Mouse (Mus musculus) T-helper 2 cell (primary cell): Measurements from ENCODE around the gene Gnl1.

Experiments
- in situ Hi-C: fragments of 300-600 bp; cut with MboI, MseI; formaldehyde crosslinking; loops from one replicate; pipeline ENCODE4 v1.15.1; 2025; ENCODE audit warnings: high pct_unique_total_duplicates

Gene Gnl1

DNA sequence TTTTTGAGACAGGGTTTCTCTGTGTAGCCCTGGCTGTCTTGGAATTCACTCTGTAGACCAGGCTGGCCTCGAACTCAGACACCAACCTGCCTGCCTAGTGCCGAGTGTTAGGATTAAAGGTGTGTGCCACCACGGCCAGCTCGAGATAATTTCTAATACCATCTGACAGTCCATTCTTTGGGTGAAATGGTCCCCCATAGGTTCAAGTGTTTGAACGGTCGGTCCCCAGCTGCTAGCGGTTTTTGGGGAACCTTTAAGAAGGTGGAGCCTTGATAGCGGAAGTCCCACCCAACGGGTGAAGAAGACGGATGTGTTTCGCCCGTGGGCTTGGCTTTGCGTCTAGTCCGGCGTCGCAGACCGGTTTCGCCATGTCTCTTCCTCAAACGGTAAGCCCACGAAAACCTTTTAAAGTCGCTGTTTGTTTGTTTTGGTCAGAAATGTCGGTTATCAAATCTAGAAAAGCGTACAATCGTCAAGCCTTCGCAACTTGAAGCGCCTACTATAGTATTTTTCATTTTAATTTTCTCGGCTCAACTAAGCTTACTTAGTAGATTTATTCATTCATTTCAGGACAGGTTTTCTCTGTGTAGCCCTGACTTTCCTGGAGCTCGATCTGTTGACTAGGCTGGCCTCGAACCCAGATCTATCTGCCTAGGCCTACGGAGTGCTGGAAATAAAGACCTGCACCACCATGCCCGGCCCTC lies 14.7 kb downstream of the Gnl1 start:
- in situ Hi-C loops, result no loop called here

DNA sequence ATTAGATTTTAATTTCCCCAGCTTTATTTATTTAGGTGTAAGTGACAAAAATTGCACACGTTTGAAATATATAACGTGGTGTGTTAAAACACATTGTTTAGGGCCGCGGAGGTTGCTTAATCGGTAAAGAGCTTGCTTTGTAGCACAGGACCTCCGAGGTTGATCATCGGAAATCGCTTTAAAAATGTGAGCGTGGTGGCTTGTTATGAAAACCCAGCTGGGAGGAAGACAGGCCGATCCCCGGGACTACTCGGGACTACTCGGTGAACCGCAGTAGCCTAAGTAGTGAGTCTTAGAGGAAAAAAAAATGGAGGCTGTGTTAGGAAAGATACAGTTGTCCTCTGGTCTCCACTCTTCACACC lies 15.2 kb downstream of the Gnl1 start:
- in situ Hi-C loops, result loop anchor here (5.0 kb wide), 2 partner anchors 37 to 117 kb away; partner anchors contain the start of gene H2-T23

DNA sequence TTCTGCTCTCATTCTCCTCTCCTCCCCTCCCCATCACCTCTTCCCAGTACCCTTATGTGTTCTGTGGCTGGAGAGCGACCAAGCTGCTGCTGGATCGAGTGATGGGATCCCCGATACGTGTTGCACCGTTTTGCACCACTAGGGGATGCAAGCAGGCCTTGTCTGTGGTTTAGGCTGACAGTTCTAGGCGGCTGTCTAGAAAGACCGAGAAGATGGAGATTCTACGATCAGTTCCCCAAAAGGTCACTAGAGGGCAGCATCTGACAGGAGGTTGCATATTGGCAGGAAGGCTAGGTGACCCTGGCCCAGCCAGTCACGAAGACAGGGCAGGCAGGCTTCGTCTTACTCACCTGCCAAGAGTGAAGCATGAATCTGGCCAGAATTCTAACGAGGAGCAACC lies 17.3 kb downstream of the Gnl1 start:
- in situ Hi-C loops, result loop anchor here (5.0 kb wide), 2 partner anchors 35 to 115 kb away; partner anchors contain the start of gene H2-T23

DNA sequence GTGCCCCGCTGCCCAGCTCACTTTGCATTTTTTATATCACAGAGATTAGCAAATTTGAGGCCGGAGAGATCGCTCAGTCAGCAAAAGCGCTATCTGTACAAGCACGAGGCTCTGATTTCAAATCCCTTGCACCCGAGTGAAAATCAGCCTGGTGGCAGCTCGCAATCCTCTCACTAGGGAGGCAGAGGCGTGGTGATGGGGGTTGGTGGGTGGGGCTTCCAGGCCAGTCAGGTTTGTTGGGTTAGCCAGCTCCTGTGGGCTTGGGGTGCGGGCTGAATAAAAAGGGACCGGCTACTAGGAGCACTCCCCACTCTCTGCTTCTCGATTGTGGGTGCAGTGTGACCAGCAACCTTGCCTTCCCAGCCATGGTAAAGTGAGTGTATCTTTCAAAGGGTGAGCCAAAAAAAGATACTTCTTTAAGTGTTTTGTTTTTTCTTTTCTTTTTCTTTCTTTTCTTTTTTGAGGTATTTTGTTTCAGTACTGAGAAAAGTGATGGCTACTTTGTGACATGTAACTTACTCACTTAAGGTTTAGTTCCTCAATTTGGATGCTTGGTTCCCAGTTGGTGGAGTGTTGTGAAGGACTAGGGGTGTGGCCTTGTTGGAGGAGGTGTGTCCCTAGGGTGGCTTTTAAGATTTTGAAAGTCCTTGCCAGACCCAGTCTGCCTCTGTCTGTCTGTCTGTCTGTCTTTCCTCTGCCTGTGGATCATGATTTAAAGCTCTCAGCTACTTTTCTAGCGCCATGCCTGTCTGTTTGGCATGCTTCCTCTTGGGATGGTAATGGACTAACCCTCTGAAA lies 18.3 kb downstream of the Gnl1 start:
- in situ Hi-C loops, result loop anchor here (5.0 kb wide), 2 partner anchors 34 to 114 kb away; partner anchors contain the start of gene H2-T23

DNA sequence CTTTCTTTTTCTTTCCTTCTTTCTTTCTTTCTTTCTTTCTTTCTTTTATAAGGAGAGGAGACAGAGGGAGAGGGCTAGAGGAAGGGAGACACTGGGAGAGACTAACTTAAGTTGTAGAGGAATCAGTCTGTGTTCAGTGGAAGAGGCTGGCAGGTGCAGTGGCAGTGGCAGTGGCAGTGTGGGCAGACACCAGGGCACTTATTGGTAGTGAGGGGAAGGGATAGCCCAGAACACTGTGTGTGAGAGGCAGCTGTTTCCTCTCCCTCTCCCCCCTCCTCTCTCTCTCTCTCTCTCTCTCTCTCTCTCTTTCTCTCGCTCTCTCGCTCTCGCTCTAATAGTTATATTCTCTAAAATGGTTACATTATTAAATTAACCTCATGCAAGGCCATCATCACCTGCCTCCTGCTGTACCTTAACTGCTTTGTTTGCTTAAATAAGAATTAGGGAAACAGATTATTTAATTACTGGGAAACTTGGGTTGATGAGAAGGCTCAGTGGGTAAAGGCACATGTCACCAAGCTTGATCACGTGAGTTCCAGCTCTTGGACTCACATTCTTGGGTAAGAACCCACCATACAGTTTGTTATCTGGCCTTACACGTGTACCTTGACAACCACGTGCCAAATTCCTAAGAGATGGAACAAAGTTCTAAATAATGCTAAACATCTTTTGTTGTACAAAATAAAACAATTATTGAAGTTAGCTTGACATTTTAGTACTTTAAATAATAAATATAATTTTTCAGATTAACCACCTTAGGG lies 19.1 kb downstream of the Gnl1 start:
- in situ Hi-C loops, result loop anchor here (5.0 kb wide), 2 partner anchors 34 to 114 kb away; partner anchors contain the start of gene H2-T23

DNA sequence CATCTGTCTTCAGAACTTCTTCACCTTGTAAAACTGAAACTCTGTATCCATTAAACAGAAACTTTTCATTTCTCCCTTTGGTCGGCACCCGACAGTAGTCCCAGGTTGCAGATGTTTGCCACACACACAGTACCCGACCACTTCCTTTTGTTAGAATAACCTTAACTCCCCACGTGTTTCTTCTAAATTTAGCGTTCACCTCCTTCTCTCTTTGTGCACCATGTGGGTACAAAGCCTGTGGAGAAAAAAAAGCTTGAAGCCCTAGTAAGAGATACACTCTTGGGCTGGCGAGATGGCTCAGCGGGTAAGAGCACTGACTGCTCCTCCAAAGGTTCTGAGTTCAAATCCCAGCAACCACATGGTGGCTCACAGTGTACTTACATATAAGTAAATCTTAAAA lies 19.7 kb downstream of the Gnl1 start:
- in situ Hi-C loops, result loop anchor here (5.0 kb wide), 2 partner anchors 33 to 113 kb away; partner anchors contain the start of gene H2-T23

DNA sequence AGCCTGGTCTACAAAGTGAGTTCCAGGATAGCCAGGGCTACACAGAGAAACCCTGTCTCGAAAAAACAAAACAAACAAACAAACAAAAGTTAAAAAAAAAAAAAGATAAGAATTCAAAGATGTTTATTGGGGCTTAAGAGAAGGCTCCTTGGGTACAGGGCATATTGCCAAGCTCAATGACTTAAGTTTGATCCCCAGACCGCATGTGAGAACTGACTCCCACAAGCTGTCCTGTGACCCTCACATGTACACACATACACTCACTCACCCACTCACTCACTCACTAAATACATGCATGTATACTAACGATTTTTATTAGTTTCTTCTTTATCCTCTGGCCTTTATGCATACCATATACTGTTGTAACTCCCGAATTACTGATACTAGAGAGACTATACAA lies 20.7 kb downstream of the Gnl1 start:
- in situ Hi-C loops, result loop anchor here (25.0 kb wide), 1 partner anchor 788 kb away; the partner anchor contains the start of genes Gm16181, Lta and Tnf

DNA sequence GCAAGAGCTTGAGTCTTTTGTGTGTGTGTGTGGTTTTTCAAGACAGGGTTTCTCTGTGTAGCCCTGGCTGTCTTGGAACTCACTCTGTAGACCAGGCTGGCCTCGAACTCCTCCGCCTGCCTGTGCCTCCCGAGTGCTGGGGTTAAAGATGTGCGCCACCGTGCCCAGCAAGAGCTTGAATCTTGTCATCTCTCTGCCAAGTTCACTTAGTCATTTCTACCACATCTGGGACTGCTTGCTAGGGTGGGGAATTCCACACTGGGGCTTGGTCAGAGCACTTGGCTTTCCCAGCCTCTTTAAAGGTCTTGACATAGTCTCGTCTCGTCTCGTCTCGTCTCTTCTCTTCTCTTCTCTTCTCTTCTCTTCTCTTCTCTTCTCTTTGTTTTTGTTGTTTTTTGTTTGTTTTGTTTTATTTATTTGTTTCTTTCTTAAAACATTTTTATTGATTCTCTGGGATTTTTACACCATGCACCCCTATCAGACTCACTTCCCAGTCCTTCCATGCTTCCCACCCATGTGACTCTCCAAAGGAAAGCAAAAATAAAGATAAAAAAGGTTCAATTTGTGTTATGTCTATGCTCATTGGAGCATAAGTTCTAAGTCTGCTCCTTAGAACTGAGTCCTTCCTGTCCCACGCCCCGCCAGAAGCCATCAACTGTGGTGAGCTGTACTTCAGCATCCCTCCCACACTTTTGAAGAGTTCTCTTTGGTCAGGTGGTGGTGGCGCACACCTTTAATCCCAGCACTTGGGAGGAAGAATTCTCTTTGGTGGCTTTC lies 21.7 kb downstream of the Gnl1 start:
- in situ Hi-C loops, result loop anchor here (25.0 kb wide), 1 partner anchor 789 kb away; the partner anchor contains the start of genes Gm16181, Lta and Tnf

DNA sequence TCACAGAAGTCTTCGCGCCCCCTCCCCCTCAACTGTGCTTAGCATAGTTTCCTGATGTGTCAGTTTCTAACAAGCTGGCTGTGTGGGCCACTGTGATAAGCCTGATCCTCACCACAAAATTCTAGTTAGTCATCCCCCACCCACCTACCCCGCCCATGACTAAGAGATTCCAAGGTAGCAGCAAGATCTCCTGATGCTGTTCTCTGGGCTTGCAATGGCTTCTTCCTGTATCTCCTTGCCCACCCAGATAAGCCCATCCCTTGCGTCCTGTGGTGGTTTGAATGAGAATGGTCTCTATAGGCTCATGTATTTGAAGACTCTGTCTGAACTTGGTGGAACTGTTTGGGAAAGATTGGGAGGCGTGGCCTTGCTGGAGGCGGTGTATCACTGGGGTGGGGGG lies 22.3 kb downstream of the Gnl1 start:
- in situ Hi-C loops, result loop anchor here (25.0 kb wide), 1 partner anchor 790 kb away; the partner anchor contains the start of genes Gm16181, Lta and Tnf

DNA sequence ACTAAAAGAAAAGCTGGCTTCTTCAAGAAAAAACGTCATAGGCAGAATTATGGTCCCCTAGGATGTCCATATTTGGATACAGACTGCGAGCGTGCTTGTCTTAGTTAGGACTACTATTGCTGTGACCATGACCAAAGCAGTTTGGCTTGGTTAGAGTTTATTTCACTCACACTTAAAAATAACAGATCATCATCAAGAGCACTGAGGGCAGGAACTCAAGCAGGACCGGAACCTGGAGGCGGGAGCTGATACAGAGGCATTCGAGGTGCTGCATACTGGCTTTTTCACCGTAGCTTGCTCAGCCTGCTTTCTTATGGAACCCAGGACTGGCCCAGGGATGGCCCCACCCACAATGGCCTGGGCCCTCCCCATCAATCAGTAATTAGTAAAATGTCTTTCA lies 23.7 kb downstream of the Gnl1 start:
- in situ Hi-C loops, result loop anchor here (25.0 kb wide), 1 partner anchor 791 kb away; the partner anchor contains the start of genes Gm16181, Lta and Tnf

DNA sequence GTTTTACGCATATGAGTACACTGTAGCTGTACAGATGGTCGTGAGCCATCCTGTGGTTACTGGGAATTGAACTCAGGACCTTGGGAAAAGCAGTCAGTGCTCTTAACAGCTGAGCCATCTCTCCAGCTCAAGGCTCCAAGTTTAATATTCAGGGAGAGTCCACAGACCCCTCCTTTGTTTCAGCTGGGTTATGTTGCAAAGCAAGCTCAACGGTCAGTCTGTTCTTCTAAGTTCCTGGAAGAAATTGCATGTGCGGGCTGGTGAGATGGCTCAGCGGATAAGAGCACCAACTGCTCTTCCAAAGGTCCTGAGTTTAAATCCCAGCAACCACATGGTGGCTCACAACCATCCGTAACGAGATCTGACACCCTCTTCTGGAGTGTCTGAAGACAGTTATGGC lies 24.8 kb downstream of the Gnl1 start:
- in situ Hi-C loops, result loop anchor here (25.0 kb wide), 1 partner anchor 792 kb away; the partner anchor contains the start of genes Gm16181, Lta and Tnf

DNA sequence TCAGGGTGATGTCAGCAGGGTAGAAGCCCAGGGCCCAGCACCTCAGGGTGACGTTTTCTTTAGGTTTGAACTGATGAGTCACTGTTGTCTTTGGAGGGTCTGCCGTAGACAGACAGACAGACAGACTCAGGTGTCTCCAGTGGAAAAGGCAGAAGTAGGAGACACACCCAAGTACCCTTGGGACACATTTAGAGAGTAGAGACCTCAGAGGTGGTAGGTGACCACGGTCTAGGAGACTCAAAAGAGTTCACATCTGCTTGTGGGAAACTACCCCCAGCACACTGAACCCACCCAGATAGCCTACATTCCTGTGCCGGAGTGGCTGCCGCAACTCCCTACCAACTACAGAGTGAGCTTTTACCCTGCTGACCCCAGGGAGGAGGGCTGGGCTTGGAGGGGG lies 35.3 kb downstream of the Gnl1 start:
- in situ Hi-C loops, result loop anchor here (25.0 kb wide), 1 partner anchor 803 kb away; the partner anchor contains the start of genes Gm16181, Lta and Tnf

DNA sequence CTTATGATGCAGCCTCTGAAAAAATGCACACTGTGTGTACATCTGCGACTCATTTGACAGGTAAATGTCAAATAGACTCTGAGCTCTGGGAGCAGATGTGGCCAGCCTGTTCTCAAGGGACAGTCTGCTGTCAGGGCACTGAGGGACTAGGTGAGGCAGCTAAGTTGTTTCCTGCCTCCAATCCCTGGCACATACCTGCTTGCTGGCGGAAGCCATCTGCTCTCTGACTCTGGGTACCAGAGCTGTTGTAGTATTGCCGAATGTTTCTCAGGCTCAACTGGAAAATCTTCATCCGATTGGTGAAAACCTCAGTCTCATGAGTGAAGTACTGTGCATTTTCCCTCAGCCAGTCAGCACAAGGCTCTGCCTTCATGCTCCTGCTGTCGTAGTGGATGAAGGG lies 37.4 kb downstream of the Gnl1 start:
- in situ Hi-C loops, result loop anchor here (25.0 kb wide), 1 partner anchor 805 kb away; the partner anchor contains the start of genes Gm16181, Lta and Tnf

DNA sequence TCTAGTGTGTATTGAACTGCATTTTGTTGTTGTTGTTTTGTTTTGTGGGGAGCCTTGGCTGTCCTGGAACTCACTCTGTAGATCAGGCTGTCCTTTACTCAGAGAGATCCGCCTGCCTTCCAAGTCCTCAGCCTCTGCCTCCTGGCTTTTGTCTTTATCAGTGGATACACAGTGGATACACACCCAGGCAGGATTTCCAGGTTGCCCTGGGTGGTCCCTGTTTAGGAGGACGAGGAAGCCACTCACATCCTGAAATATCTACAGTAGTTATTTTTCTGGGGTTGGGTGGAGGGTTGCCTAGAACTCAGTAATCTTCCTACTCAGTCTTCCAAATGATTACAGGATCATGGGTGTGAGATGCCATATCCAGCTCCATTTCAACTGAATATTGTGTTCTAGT lies 39.3 kb downstream of the Gnl1 start:
- in situ Hi-C loops, result loop anchor here (25.0 kb wide), 1 partner anchor 807 kb away; the partner anchor contains the start of genes Gm16181, Lta and Tnf

DNA sequence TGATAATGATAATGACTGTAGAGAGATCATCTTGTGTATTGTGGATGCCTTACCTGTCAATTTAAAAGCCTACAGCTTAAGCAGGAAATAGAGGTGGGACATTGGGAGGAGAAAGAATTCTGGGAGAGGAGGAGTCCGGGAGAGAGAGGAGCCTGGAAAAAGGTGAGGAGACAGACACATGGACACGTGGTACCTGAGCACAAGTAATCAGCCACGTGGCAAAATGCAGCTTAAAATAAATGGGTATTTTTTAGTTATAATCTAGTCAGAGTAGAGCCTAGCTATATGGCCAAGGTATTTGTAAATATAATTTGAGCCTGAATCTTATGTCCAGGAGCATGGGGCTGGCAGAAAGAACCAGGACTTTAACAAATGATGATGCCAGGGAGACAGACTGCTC lies 39.9 kb downstream of the Gnl1 start:
- in situ Hi-C loops, result loop anchor here (25.0 kb wide), 1 partner anchor 807 kb away; the partner anchor contains the start of genes Gm16181, Lta and Tnf

DNA sequence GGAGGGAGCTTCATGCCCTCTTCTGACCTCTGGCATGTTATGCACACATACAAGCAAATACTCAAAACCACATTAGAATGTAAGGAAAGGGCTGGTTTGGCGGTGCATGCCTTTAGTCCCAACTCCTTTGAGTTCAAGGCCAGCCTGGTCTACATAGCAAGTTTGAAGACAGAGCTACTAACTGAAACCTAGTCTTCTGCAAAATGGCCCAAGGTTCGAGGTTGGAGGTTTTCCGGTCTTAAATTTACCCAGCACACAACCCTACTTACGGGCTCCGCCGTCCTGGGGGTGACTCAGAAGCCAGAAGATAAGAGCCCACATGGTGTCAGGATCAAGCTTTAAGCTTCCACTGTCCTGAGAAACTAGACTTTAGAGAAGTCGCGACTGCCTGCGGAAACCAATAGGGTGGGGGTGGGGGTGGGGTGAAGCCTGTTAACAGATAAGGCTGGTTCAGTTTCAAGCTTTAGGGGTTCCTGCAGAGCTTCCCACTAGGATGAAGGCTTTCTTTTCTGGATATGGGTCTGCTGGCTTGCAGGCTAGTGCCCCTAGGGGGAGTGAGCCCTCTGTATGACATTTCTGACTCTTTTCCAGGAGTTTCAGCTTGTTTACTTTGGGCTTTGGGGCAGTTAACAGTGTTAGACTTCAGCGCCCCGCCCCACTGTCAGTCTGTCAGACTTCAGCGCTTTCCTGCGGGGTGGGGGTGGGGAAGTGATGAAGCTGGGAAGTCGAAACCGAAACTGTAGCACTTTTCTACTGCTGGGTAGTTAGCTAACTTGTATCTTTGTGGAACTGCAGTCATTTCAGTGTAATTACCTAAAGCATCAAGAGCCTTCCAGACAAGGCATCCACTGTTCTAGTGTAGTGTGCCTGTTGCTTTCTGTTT lies 40.8 kb downstream of the Gnl1 start, which contains the start of gene H2-T24:
H2-T24 (minus strand) TSS at position 370 of the 883 bp plus-strand sequence.
- in situ Hi-C loops, result loop anchor here (25.0 kb wide), 1 partner anchor 808 kb away; the partner anchor contains the start of genes Gm16181, Lta and Tnf

DNA sequence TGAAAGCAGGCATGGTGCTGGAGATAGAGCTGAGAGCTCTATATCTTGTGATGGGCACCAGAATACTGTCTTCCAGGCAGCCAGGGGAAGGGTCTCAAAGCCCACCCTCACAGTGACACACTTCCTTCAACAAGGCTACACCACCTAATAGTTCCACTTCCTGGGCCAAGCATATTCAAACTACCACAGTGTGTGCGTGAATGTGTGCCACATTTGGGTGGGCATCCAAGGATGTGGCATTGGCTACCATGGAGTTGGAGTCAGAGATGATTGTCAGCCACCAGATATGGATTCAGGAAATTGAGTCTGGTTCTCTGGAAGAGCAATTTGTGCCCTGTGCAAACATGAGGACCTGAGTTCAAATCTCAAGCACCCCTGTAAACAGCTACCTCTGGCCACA lies 41.7 kb downstream of the Gnl1 start:
- in situ Hi-C loops, result loop anchor here (25.0 kb wide), 1 partner anchor 809 kb away; the partner anchor contains the start of genes Gm16181, Lta and Tnf

DNA sequence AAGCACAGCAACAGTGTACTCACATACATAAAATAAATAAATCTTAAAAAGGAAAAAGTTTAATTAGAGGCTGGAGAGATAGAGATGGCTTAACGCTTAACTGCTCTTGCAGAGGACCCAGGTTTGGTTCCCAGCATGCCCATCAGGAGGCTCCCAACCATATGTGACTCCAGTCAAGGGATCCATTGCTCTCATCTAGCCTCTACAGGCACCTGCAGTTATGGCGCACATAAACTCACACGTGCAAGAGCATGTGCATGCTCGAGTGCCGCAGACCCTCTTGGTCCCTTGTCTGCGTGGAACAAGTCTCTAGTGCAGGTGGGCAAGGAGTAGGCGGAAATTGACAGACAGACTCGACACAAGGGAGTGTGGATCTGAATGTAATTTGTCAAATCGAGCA lies 42.4 kb downstream of the Gnl1 start:
- in situ Hi-C loops, result loop anchor here (25.0 kb wide), 1 partner anchor 810 kb away; the partner anchor contains the start of genes Gm16181, Lta and Tnf

DNA sequence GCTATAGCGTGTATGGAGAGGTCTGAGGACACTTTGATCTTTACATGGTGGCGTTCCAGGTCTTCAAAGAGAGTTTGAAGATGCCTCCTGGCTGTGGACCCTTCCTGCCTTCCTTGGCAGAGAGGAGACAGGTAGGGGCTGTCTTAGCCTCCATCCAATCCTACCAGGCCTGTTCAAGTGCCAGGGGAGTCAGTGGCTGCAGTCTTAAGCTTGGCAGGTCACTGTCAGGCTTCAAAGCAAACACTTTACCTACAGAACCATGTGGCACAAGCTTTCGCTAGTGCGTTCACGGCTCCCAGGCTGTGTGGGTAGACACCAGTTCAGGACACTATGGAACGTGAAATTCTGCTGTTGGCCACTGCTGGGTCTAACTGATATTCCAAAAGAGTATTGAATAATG lies 43.3 kb downstream of the Gnl1 start:
- in situ Hi-C loops, result loop anchor here (25.0 kb wide), 1 partner anchor 811 kb away; the partner anchor contains the start of genes Gm16181, Lta and Tnf
